Mouse (Mus musculus) cortical plate, adult 2 months (tissue): ENCODE measurements at regions not wholly inside any gene's neighbourhood (a gene's known extent, or its start where the extent isn't known, plus 50 kb on each side); places are given as distances from the start of the nearest gene placed in this dataset.

Experiments
- H3K27ac ChIP-seq: fragments of 200-500 bp; 2 replicates; pipeline ENCODE4 v1.5.1; 2012; ENCODE audit warnings: low read length, control low read depth, inconsistent platforms; ENCODE audit not compliant: insufficient read depth
- H3K4me1 ChIP-seq: fragments of 200-500 bp; 2 replicates; pipeline ENCODE4 v1.6.1; 2011; ENCODE audit warnings: low read length; ENCODE audit not compliant: control insufficient read depth, insufficient read depth
- H3K4me3 ChIP-seq: fragments of 200-500 bp; 2 replicates; pipeline ENCODE4 v1.5.1; 2011; ENCODE audit warnings: mild to moderate bottlenecking, low read length, control low read depth; ENCODE audit not compliant: insufficient read depth
- CTCF ChIP-seq: fragments of 200-500 bp; IDR thresholded peaks from 2 replicates; pipeline ENCODE4 v1.5.1; 2011; ENCODE audit warnings: mild to moderate bottlenecking, control low read depth, low read length; ENCODE audit not compliant: insufficient read depth; ENCODE audit errors: extremely low read depth
- POLR2A ChIP-seq: fragments of 200-500 bp; IDR thresholded peaks from 2 replicates; pipeline ENCODE4 v1.6.1; 2011; ENCODE audit warnings: mild to moderate bottlenecking, low read length, control low read depth; ENCODE audit not compliant: insufficient read depth; ENCODE audit errors: extremely low read depth

DNA sequence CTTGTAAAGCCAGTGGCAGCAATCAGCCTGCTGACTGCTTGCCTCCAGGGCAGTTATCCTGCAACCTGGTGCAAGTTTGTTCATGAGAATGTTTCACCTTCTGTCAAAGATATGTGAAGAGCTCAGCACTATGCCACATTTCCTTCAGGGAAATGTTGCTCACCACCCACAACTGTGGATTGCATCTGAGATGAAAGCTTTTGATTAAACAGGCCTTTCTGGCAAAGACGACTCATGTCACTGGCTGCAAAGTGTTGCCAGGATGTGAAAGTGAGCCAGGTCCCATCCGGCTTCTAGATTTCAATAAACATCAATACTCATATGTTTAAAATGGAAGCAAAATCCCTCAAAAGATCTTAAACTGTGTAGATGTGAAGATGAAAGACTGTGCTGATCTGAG, 2121.0 kb downstream of the Gm37988 start:
- TF ChIP-seq CTCF (no peak), POLR2A (no peak)
- H3K4me3 ChIP-seq = no peak overlapping the region
- H3K27ac ChIP-seq = no peak overlapping the region
- H3K4me1 ChIP-seq = no peaks in the 10 kb centered on the region

DNA sequence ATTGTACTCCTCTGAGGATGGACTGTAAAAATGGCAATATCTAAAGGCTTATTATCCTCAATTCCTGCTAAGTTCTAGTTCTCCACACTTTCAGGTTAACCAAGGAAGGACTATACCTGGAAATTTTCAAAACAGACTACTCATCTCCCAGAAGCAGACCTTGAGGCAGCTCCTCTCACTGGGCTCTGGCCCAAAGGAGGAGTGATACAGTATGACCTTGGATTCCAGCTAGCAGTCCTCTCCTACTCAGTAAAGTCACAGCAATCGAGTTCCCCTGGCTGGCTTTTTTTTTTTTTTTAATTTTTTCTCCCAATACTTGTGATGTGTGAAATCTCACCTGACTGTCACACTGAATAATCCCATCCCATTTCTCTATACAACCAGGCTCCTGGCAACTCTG, 2124.2 kb downstream of the Gm37988 start:
- no peak overlapping the region for H3K4me3 ChIP-seq
- TF ChIP-seq CTCF (no peak), POLR2A (no peak)
- H3K27ac ChIP-seq = no peak overlapping the region
- no peaks in the 10 kb centered on the region for H3K4me1 ChIP-seq

DNA sequence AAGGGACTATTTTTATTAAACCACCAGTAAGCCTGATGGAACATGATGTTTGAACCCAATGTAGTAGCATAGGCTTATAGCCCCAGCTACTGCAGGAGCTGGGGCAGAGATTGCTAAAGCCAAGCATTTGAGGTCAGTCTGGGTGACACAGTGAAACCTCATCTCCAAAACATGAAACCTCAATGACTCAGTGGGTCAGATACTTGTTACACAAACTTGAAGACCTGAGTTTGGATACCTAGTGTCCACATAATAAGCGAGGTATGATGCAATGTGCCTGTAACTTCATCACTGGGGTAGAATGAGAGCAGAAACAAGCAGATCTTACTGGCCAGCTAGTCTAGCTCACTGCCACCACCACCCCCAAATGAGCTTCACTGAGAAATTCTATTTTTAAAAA, 2162.1 kb downstream of the Gm37988 start:
- TF ChIP-seq POLR2A (no peak), CTCF (no peak)
- no peak overlapping the region for H3K27ac ChIP-seq
- H3K4me3 ChIP-seq = no peak overlapping the region
- no peaks in the 10 kb centered on the region for H3K4me1 ChIP-seq

DNA sequence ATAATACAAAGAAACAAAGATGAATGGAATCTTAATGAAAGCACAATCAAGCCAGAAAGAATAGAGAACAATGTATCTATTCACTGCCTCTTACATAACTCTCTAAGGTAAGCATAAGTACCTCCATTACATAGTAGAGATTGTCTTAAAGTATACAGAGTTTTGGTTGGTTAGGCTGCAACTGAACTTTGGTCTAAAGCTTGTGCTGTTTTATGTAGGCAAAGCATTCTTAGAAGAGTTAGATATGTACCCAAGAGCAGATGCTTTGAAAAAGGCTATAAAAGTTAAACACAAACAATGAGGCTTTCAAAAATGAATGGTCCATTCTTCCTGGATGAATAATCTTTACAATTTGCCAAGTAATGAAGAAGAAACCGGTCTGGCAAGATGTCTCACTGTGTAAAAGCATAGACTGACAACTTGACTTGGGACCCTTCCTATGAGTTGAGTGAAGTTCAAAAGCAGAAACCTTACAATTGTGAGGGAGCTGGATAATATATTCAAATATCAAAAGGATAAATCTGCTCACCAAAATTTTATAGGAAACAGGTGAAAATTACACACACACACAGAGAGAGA, 2166.1 kb downstream of the Gm37988 start:
- Histone ChIP-seq H3K27ac (no peak overlapping the region), H3K4me3 (no peak overlapping the region), H3K4me1 (no peaks in the 10 kb centered on the region)
- TF ChIP-seq POLR2A = no peak
- TF ChIP-seq CTCF = no peak

DNA sequence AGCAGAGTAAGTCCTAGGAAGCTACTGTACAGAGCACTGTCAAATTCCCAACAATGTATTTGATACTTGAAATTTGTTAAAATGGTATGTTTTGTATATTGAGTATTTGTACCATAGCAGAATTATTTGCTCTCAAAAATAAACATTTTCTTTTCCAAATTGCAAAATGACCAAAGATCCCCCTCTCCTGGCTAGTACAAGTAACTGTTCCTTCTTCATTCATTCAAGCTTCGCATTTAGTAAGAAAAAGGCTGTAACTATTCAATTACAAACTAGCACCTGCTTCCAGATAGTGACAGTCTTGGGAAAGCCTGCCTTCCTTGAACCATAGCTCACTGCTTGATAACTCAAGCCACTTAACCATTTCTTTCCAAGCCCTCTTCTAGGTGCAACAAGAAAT, 2171.9 kb downstream of the Gm37988 start:
- no peak overlapping the region for H3K27ac ChIP-seq
- TF ChIP-seq CTCF (no peak), POLR2A (no peak)
- H3K4me3 ChIP-seq = no peak overlapping the region
- no peaks in the 10 kb centered on the region for H3K4me1 ChIP-seq

DNA sequence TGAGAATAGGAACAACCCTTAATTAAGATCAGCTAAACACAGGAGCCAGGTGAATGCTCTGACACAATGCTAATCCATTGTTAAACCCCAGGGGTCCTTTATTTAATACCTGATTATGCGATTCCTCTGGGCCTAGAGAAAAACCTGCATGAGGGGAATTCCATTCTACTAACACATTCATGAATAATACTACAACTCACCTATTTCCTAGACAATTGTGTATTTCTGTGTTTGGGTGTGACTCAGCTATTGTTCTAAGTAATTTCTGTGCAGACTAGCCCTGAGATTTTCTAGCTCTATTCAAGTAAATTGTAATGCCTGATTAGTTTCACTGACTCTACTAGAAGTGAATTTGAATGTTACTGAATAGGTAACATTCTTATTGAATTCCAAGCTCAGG, 2176.5 kb downstream of the Gm37988 start:
- no peak for TF ChIP-seq POLR2A
- TF ChIP-seq CTCF = no peak
- Histone ChIP-seq H3K4me1 (no peaks in the 10 kb centered on the region), H3K27ac (no peak overlapping the region), H3K4me3 (no peak overlapping the region)

DNA sequence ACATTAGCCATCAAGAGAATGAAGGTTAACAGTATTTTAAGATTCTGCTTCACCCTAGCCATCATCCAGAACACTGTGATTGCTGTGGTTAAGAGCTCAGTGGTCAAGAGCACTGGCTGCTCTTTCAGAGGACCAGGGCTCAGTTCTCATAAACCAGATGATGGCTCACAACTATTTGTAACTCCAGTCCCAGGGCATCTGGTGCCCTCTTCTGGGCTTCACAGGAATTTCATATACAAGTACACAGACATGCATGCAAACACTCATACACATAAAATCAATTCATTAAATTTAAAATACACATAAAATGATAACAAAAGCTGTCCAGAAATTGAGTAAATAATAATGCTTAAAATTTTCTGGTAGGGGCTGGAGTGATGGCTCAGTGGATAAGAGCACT, 2189.9 kb downstream of the Gm37988 start:
- TF ChIP-seq POLR2A (no peak), CTCF (no peak)
- H3K4me1 ChIP-seq = no peaks in the 10 kb centered on the region
- H3K27ac ChIP-seq = no peak overlapping the region
- no peak overlapping the region for H3K4me3 ChIP-seq

DNA sequence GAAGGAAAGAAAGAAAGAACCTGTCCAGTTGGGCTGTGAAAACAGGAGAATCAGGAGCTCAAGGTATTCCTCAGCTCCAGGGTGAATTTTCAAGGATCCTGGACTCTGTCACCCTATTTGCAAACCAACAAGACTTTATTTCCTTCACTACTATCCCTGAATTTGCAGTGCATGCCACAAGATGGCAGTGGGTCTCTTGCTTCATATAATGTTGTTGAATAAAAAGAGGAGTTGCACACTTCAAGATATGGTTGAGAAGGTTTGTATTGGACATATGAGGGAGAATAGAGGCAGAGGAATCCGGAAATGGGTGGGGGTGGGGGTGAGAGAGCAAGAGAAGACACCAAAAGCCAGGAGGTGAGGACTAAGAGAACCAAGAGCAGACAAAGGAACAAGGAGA, 2202.5 kb downstream of the Gm37988 start:
- H3K27ac ChIP-seq = no peak overlapping the region
- TF ChIP-seq POLR2A (no peak), CTCF (peak; percentile 48; the same call in 1 of the 2 replicates)
- H3K4me1 ChIP-seq = no peaks in the 10 kb centered on the region
- H3K4me3 ChIP-seq = no peak overlapping the region
